Mouse (Mus musculus): Measurements from ENCODE around the gene Dcakd. TPM values are rescaled to one million over a fixed set of nuclear protein-coding genes. Genes with fewer than 3 reads are reported as not detected.
A peak's percentile ranks its signal among the peaks of the same experiment; 100 is the strongest.

Dcakd gene
- polyA plus RNA-seq, 1 experiment from 2014 or later = 269 TPM

- Histone ChIP-seq H3K4me1 (peaks cover 13% of the 10 kb centered on the region), H3K4me3 (no peak overlapping the region), H3K36me3 (no peaks in the 10 kb centered on the region), H3K27ac (no peak overlapping the region), H3K9me3 (replicated peaks) (no peaks in the 10 kb centered on the region), H3K27me3 (ENCODE audit: low read depth, poor library complexity, severe bottlenecking) (peaks cover 44% of the 10 kb centered on the region)
- 86% methylated on average over 6 of the region's 6 CpGs for WGBS
- DNase-seq (ENCODE audit: low spot score) = no peak
Measured at GRCm38 (mm10) chr11:102958431-102958830, 69.7 kb downstream of the Dcakd start.

GRCm38 (mm10) chr11:102957692-102958091 is 70.4 kb downstream of the Dcakd start:
- DNase-seq (ENCODE audit: low spot score) = no peak
- Histone ChIP-seq H3K27me3 (ENCODE audit: low read depth, poor library complexity, severe bottlenecking) (peaks cover 44% of the 10 kb centered on the region), H3K4me1 (peaks cover 8% of the 10 kb centered on the region), H3K4me3 (no peak overlapping the region), H3K36me3 (no peaks in the 10 kb centered on the region), H3K27ac (no peak overlapping the region), H3K9me3 (replicated peaks) (no peaks in the 10 kb centered on the region)
- WGBS = 88% methylated on average over 8 of the region's 8 CpGs

- Histone ChIP-seq H3K27me3 (ENCODE audit: low read depth, poor library complexity, severe bottlenecking) (peaks cover 49% of the 10 kb centered on the region), H3K4me1 (peaks cover 7% of the 10 kb centered on the region; the same call in 1 of the 2 replicates), H3K36me3 (no peaks in the 10 kb centered on the region), H3K9me3 (replicated peaks) (no peaks in the 10 kb centered on the region), H3K27ac (no peak overlapping the region), H3K4me3 (no peak overlapping the region)
- 59% methylated on average over 16 of the region's 16 CpGs for WGBS
- no peak for DNase-seq (ENCODE audit: low spot score)
Measured at GRCm38 (mm10) chr11:102956962-102957614, 71.0 kb downstream of the Dcakd start.

- no peak for DNase-seq (ENCODE audit: low spot score)
- peaks cover 90% of the 10 kb centered on the region for H3K27me3 ChIP-seq (ENCODE audit: low read depth, poor library complexity, severe bottlenecking)
- no peak overlapping the region for H3K27ac ChIP-seq
- no peaks in the 10 kb centered on the region for H3K9me3 ChIP-seq (replicated peaks)
- H3K4me1 ChIP-seq = peaks cover 16% of the 10 kb centered on the region
- H3K4me3 ChIP-seq = no peak overlapping the region
- 44% methylated on average over 6 of the region's 6 CpGs for WGBS
- no peaks in the 10 kb centered on the region for H3K36me3 ChIP-seq
Measured at GRCm38 (mm10) chr11:102952922-102953321, 75.2 kb downstream of the Dcakd start.

- Histone ChIP-seq H3K4me1 (peaks cover 44% of the 10 kb centered on the region), H3K4me3 (peak overlapping the region; percentile 61), H3K27me3 (ENCODE audit: low read depth, poor library complexity, severe bottlenecking) (peaks cover 100% of the 10 kb centered on the region), H3K9me3 (replicated peaks) (no peaks in the 10 kb centered on the region), H3K36me3 (no peaks in the 10 kb centered on the region), H3K27ac (peak overlapping the region; percentile 65; the same call in 1 of the 2 replicates)
- WGBS = under 1% methylated on average over 51 of the region's 51 CpGs
- DNase-seq (ENCODE audit: low spot score) = peak; percentile 64
Measured at GRCm38 (mm10) chr11:102948043-102948961, 79.8 kb downstream of the Dcakd start.

GRCm38 (mm10) chr11:102946992-102947343 is 81.2 kb downstream of the Dcakd start:
- 5% methylated on average over 8 of the region's 8 CpGs for WGBS

GRCm38 (mm10) chr11:102946265-102946991 is 81.7 kb downstream of the Dcakd start, which contains the start of gene C1ql1:
C1ql1 (minus strand) TSS chr11:102946688.
- peak within 1 kb of the TSS; percentile 50 for H3K4me3 ChIP-seq
- WGBS = 1% methylated on average over 87 of the region's 87 CpGs
- H3K36me3 ChIP-seq = no peaks in the 10 kb centered on the region
- H3K27ac ChIP-seq = peak within 1 kb of the TSS; percentile 79
- no peaks in the 10 kb centered on the region for H3K9me3 ChIP-seq (replicated peaks)
- H3K27me3 ChIP-seq (ENCODE audit: low read depth, poor library complexity, severe bottlenecking) = peaks cover 100% of the 10 kb centered on the region
- H3K4me1 ChIP-seq = peaks cover 42% of the 10 kb centered on the region
- peak; percentile 91 for DNase-seq (ENCODE audit: low spot score)

More at GRCm38 (mm10) chr11:102946992-102947343, 81.2 kb downstream of the Dcakd start:
- Histone ChIP-seq H3K27ac (no peak overlapping the region; the same call in 1 of the 2 replicates), H3K27me3 (ENCODE audit: low read depth, poor library complexity, severe bottlenecking) (peaks cover 100% of the 10 kb centered on the region), H3K36me3 (no peaks in the 10 kb centered on the region), H3K4me1 (peaks cover 42% of the 10 kb centered on the region), H3K4me3 (peak overlapping the region; percentile 50), H3K9me3 (replicated peaks) (no peaks in the 10 kb centered on the region)
- DNase-seq (ENCODE audit: low spot score) = no peak

GRCm38 (mm10) chr11:102945306-102946264 is 82.5 kb downstream of the Dcakd start:
- peaks cover 42% of the 10 kb centered on the region for H3K4me1 ChIP-seq
- peak; percentile 50 for DNase-seq (ENCODE audit: low spot score)
- H3K27me3 ChIP-seq (ENCODE audit: low read depth, poor library complexity, severe bottlenecking) = peaks cover 100% of the 10 kb centered on the region
- H3K27ac ChIP-seq = peak overlapping the region; percentile 79; the same call in 1 of the 2 replicates
- H3K4me3 ChIP-seq = peak overlapping the region; percentile 50
- no peaks in the 10 kb centered on the region for H3K9me3 ChIP-seq (replicated peaks)
- 4% methylated on average over 54 of the region's 54 CpGs for WGBS
- H3K36me3 ChIP-seq = no peaks in the 10 kb centered on the region

Small RNA genes within 50 kb of the gene (microRNA-seq; reads per million reads assigned to microRNA genes)
- not detected for gene Mir6931

Other genes with a start within 250 kb of the Dcakd start
- 95.0 and 98.8 TPM in 2 replicates for gene Gjc1, start 208.6 kb downstream of the Dcakd start, polyA plus RNA-seq (2016; fragmentation: Nextera tagmentation; extraction: Ambion mirVana)
- gene Higd1b, start 192.5 kb downstream of the Dcakd start, polyA plus RNA-seq (2016; fragmentation: Nextera tagmentation; extraction: Ambion mirVana) = not detected in 2 replicates
- gene Eftud2, start 147.3 kb downstream of the Dcakd start, polyA plus RNA-seq (2016; fragmentation: Nextera tagmentation; extraction: Ambion mirVana) = 360 and 374 TPM in 2 replicates
- 1.3 and 1.5 TPM in 2 replicates for gene Ccdc103, start 147.1 kb downstream of the Dcakd start, polyA plus RNA-seq (2016; fragmentation: Nextera tagmentation; extraction: Ambion mirVana)
- not detected in 2 replicates for gene Fam187a, start 143.2 kb downstream of the Dcakd start, polyA plus RNA-seq (2016; fragmentation: Nextera tagmentation; extraction: Ambion mirVana)
- 0.16 TPM in 1 of 2 replicates, not detected in the other for gene Gfap, start 127.4 kb downstream of the Dcakd start, polyA plus RNA-seq (2016; fragmentation: Nextera tagmentation; extraction: Ambion mirVana)
- gene Kif18b, start 103.2 kb downstream of the Dcakd start, polyA plus RNA-seq (2016; fragmentation: Nextera tagmentation; extraction: Ambion mirVana) = 16.1 and 18.4 TPM in 2 replicates
- gene C1ql1, start 81.6 kb downstream of the Dcakd start, polyA plus RNA-seq (2016; fragmentation: Nextera tagmentation; extraction: Ambion mirVana) = 0.20 and 0.40 TPM in 2 replicates
- gene Nmt1, start 143 bp downstream of the Dcakd start, polyA plus RNA-seq (2016; fragmentation: Nextera tagmentation; extraction: Ambion mirVana) = 60.5 and 63.1 TPM in 2 replicates
- 1.5 and 1.8 TPM in 2 replicates for gene Plcd3, start 73.3 kb upstream of the Dcakd start, polyA plus RNA-seq (2016; fragmentation: Nextera tagmentation; extraction: Ambion mirVana)
- gene Acbd4, start 73.3 kb upstream of the Dcakd start, polyA plus RNA-seq (2016; fragmentation: Nextera tagmentation; extraction: Ambion mirVana) = 4.0 and 5.1 TPM in 2 replicates
- 1.8 and 2.4 TPM in 2 replicates for gene Hexim1, start 87.9 kb upstream of the Dcakd start, polyA plus RNA-seq (2016; fragmentation: Nextera tagmentation; extraction: Ambion mirVana)
- gene Hexim2, start 104.1 kb upstream of the Dcakd start, polyA plus RNA-seq (2016; fragmentation: Nextera tagmentation; extraction: Ambion mirVana) = 10.1 and 12.3 TPM in 2 replicates
- gene Fmnl1, start 142.8 kb upstream of the Dcakd start, polyA plus RNA-seq (2016; fragmentation: Nextera tagmentation; extraction: Ambion mirVana) = 0.49 and 0.73 TPM in 2 replicates
- 0.29 and 0.30 TPM in 2 replicates for gene 1700023F06Rik, start 180.2 kb upstream of the Dcakd start, polyA plus RNA-seq (2016; fragmentation: Nextera tagmentation; extraction: Ambion mirVana)
- not detected in 2 replicates for gene Spata32, start 190.1 kb upstream of the Dcakd start, polyA plus RNA-seq (2016; fragmentation: Nextera tagmentation; extraction: Ambion mirVana)
- 2.8 TPM in 2 replicates for gene Map3k14, start 239.1 kb upstream of the Dcakd start, polyA plus RNA-seq (2016; fragmentation: Nextera tagmentation; extraction: Ambion mirVana)

All from limb, embryonic 10.5 days (tissue).